Mouse (Mus musculus) kidney, adult 18-20 months (tissue): ENCODE measurements around the gene Gsto1.
"Not testable (repeated sequence)": the region's sequence is repeated elsewhere in the genome, so short reads cannot be mapped to it uniquely, and the experiment has no call there.

Source experiments
- DNase-seq: peaks from one replicate; pipeline ENCODE4 v3.0.0; 2021

Gene Gsto1

GRCm38 (mm10) chr19:47854796-47855783, at the start of gene Gsto1:
TSS of gene Gsto1 (plus strand) at chr19:47854970.
- DNase-seq: peak; percentile 92

GRCm38 (mm10) chr19:47812091-47812490, 42.7 kb upstream of the Gsto1 start:
- DNase-seq: no peak

- no peak for DNase-seq
These were observed 40.0 kb upstream of the Gsto1 start for GRCm38 (mm10) chr19:47814721-47815120.

- no peak for DNase-seq
These were observed 37.1 kb upstream of the Gsto1 start for GRCm38 (mm10) chr19:47817692-47818091.

GRCm38 (mm10) chr19:47820832-47821493, 33.8 kb upstream of the Gsto1 start:
- DNase-seq: peak; percentile 62

- no peak for DNase-seq
These were observed 33.3 kb upstream of the Gsto1 start for GRCm38 (mm10) chr19:47821494-47821872.

GRCm38 (mm10) chr19:47822143-47822796, 32.5 kb upstream of the Gsto1 start:
- DNase-seq: no peak

- no peak for DNase-seq
These were observed 30.7 kb upstream of the Gsto1 start for GRCm38 (mm10) chr19:47824026-47824425.

GRCm38 (mm10) chr19:47829913-47830450, 24.8 kb upstream of the Gsto1 start:
- no peak for DNase-seq

GRCm38 (mm10) chr19:47831111-47831510, 23.7 kb upstream of the Gsto1 start:
- DNase-seq: no peak

- no peak for DNase-seq
These were observed 22.5 kb upstream of the Gsto1 start for GRCm38 (mm10) chr19:47832316-47832715.

GRCm38 (mm10) chr19:47834614-47835013, 20.2 kb upstream of the Gsto1 start:
- DNase-seq: no peak

GRCm38 (mm10) chr19:47835776-47836175, 19.0 kb upstream of the Gsto1 start:
- DNase-seq: no peak

- DNase-seq: peak; percentile 29
These were observed 17.9 kb upstream of the Gsto1 start for GRCm38 (mm10) chr19:47836701-47837526.

- no peak for DNase-seq
These were observed 17.3 kb upstream of the Gsto1 start for GRCm38 (mm10) chr19:47837527-47837901.

- not testable (repeated sequence) for DNase-seq
These were observed 13.5 kb upstream of the Gsto1 start for GRCm38 (mm10) chr19:47841234-47841633.

GRCm38 (mm10) chr19:47849735-47850134, 5.0 kb upstream of the Gsto1 start:
- DNase-seq: no peak

- not testable (repeated sequence) for DNase-seq
These were observed 2.6 kb upstream of the Gsto1 start for GRCm38 (mm10) chr19:47852131-47852530.

GRCm38 (mm10) chr19:47853053-47853452, 1.7 kb upstream of the Gsto1 start:
- DNase-seq: no peak

GRCm38 (mm10) chr19:47853951-47854795, 597 bp upstream of the Gsto1 start:
- DNase-seq: no peak
